Mouse (Mus musculus) midbrain, embryonic 13.5 days (tissue): ENCODE measurements around the gene Crybg3. TPM values are rescaled to one million over a fixed set of nuclear protein-coding genes. Genes with fewer than 3 reads are reported as not detected.

Experiments used
- ATAC-seq: fragments of 200-750 bp; cut with Nextera tagmentation; 2 replicates; pipeline ENCODE4 v1.8.0; 2017; ENCODE audit warnings: mild to moderate bottlenecking, moderate TSS enrichment, moderate library complexity
- H3K27ac ChIP-seq: fragments of 300-500 bp; sonication (generic); 2 replicates; pipeline ENCODE4 v1.5.1; 2015; ENCODE audit warnings: inconsistent platforms, mild to moderate bottlenecking, moderate library complexity
- H3K27me3 ChIP-seq: fragments of 300-500 bp; sonication (generic); 2 replicates; pipeline ENCODE4 v1.6.1; 2015; ENCODE audit warnings: mild to moderate bottlenecking, inconsistent platforms
- H3K36me3 ChIP-seq: fragments of 300-500 bp; sonication (generic); 2 replicates; pipeline ENCODE4 v1.6.1; 2015; ENCODE audit warnings: mild to moderate bottlenecking, inconsistent platforms
- H3K4me1 ChIP-seq: fragments of 300-500 bp; sonication (generic); replicated peaks from 2 replicates; pipeline ENCODE4 v1.6.1; 2015; ENCODE audit warnings: inconsistent platforms
- H3K4me2 ChIP-seq: fragments of 300-500 bp; sonication (generic); replicated peaks from 2 replicates; pipeline ENCODE4 v1.6.1; 2015; ENCODE audit warnings: moderate library complexity, mild to moderate bottlenecking, inconsistent platforms
- H3K4me3 ChIP-seq: fragments of 300-500 bp; sonication (generic); replicated peaks from 2 replicates; pipeline ENCODE4 v1.5.1; 2015; ENCODE audit warnings: mild to moderate bottlenecking, inconsistent platforms
- H3K9ac ChIP-seq: fragments of 300-500 bp; sonication (generic); replicated peaks from 2 replicates; pipeline ENCODE4 v1.6.1; 2015; ENCODE audit warnings: mild to moderate bottlenecking, inconsistent platforms
- H3K9me3 ChIP-seq: fragments of 300-500 bp; sonication (generic); 2 replicates; pipeline ENCODE4 v1.6.1; 2016; ENCODE audit warnings: mild to moderate bottlenecking, inconsistent platforms
- WGBS: fragments of 180-500 bp; shearing (Covaris S2); methylation state at CpG from one replicate; pipeline ENCODE4 v1.1.7; 2015; 5-methylcytosine and 5-hydroxymethylcytosine counted together
- polyA plus RNA-seq: library from polyadenylated mRNA; unstranded; fragments of >200 nt; fragmentation: Nextera tagmentation; extraction: Ambion mirVana; gene quantifications from 2 replicates; pipeline ENCODE4 v1.2.1, GENCODE M21; 2015

Crybg3 gene
- polyA plus RNA-seq, 1 experiment from 2014 or later: 2.1 TPM

DNA sequence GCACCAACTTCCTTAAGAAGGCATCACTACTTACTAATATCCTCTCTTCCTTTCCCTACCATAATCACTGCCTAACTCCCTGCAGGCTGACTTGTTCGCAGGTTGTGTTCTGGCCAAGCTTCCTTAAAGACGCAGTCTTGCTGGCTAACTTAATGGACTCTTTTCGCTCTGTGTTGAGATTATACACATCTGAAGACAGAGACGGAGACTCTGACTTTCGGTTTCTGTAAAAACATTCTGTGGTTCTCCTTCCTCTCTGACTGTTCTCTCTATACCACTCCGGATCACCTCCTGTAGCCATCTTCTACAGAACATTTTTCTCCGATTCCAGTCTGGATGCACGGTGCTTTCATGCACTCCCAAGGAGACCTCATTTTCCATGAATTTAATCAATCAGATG lies 30.0 kb downstream of the Crybg3 start:
- Histone ChIP-seq H3K27ac (no peak overlapping the region), H3K36me3 (no peaks in the 10 kb centered on the region), H3K9ac (no peak overlapping the region), H3K9me3 (no peaks in the 10 kb centered on the region), H3K27me3 (no peaks in the 10 kb centered on the region), H3K4me1 (no peaks in the 10 kb centered on the region), H3K4me3 (no peak overlapping the region), H3K4me2 (no peak overlapping the region)
- WGBS: 95% methylated on average over 8 of the region's 8 CpGs
- ATAC-seq: no peak

DNA sequence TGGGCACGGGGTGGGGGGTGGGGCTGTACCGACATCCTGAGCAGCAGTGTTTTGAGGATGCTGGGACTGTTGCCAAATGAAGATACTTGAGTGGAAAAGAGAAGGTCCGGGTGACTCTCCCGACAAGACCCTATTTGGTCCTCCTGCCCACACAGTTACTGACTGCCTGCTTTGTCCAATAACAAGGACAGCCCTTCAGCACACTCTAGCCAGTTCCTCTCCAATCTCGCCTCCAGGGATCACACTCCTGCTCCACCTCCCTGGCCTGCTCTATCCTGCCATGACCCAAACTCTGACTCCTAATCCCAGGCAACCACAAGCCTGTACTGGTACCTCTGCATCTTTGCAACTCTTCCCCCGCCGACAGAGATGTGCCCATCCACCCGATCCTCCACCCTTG lies 30.9 kb downstream of the Crybg3 start:
- H3K4me3 ChIP-seq: no peak overlapping the region
- no peaks in the 10 kb centered on the region for H3K9me3 ChIP-seq
- H3K4me1 ChIP-seq: no peaks in the 10 kb centered on the region
- H3K27me3 ChIP-seq: no peaks in the 10 kb centered on the region
- H3K36me3 ChIP-seq: no peaks in the 10 kb centered on the region
- no peak overlapping the region for H3K4me2 ChIP-seq
- no peak for ATAC-seq
- no peak overlapping the region for H3K27ac ChIP-seq
- 81% methylated on average over 8 of the region's 8 CpGs for WGBS
- H3K9ac ChIP-seq: no peak overlapping the region

DNA sequence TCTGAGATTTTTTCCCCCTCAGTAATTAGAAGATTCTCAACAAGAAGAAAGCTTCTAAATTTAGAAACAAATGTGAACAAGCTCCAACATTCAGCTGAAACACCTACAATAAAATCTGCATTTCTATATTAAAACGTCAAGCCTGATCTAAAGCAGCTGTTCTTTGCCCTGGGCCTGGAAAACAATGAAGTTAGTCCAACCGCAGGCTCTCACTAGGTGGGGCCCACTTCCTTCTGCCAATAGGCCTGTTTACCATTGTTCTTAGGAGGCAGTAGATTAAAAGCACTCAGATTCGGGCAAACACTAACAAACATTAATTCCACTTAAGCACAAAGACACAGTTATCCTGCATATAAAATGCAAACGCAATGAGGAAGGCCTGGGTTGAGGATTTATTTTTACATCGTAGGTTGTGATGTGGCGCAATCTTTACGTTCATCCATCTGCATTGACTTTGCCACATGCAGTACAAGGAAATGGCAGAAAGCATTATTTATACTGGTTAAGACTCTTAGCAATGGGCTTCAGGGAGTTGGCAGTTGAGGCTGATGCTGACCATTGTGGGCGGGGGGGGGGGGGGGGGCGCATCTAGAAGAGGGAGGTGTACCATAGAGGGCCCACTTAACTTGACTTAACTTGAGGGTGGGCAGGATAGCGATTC lies 32.9 kb downstream of the Crybg3 start:
- Histone ChIP-seq H3K4me1 (no peaks in the 10 kb centered on the region), H3K27me3 (no peaks in the 10 kb centered on the region), H3K36me3 (no peaks in the 10 kb centered on the region), H3K4me3 (no peak overlapping the region), H3K9me3 (no peaks in the 10 kb centered on the region), H3K27ac (no peak overlapping the region), H3K4me2 (no peak overlapping the region), H3K9ac (no peak overlapping the region)
- ATAC-seq: no peak
- WGBS: 56% methylated on average over 9 of the region's 10 CpGs

- no peak overlapping the region for H3K27ac ChIP-seq
- H3K36me3 ChIP-seq: no peaks in the 10 kb centered on the region
- H3K27me3 ChIP-seq: no peaks in the 10 kb centered on the region
- ATAC-seq: no peak
- no peaks in the 10 kb centered on the region for H3K4me1 ChIP-seq
- no peaks in the 10 kb centered on the region for H3K9me3 ChIP-seq
- WGBS: 96% methylated on average over 4 of the region's 4 CpGs
- H3K9ac ChIP-seq: no peak overlapping the region
- no peak overlapping the region for H3K4me2 ChIP-seq
- H3K4me3 ChIP-seq: no peak overlapping the region
Measured at GRCm38 (mm10) chr16:59566437-59566836, 34.3 kb downstream of the Crybg3 start.

DNA sequence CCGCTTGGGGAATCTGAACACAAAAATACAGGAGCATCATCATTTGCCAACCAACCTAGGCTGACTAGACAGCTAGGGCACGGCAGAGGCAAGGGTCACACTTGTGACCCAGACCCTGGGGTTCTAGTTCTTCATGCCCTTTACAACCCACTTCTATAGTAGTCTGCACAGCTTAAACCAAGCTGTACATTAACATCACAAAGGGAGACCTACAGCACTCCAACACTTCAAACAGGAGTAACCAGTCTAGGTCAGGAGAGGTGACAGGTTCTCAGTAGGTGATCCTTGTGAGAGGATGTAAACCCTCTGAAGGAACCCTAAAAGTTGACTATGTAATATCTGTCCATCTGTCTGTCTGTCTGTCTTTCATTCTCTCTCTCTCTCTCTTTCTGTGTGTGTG lies 35.1 kb downstream of the Crybg3 start:
- 64% methylated on average over 2 of the region's 2 CpGs for WGBS
- Histone ChIP-seq H3K4me2 (no peak overlapping the region), H3K36me3 (no peaks in the 10 kb centered on the region), H3K4me3 (no peak overlapping the region), H3K4me1 (no peaks in the 10 kb centered on the region), H3K9ac (no peak overlapping the region), H3K27me3 (no peaks in the 10 kb centered on the region), H3K27ac (no peak overlapping the region), H3K9me3 (no peaks in the 10 kb centered on the region)
- no peak for ATAC-seq

DNA sequence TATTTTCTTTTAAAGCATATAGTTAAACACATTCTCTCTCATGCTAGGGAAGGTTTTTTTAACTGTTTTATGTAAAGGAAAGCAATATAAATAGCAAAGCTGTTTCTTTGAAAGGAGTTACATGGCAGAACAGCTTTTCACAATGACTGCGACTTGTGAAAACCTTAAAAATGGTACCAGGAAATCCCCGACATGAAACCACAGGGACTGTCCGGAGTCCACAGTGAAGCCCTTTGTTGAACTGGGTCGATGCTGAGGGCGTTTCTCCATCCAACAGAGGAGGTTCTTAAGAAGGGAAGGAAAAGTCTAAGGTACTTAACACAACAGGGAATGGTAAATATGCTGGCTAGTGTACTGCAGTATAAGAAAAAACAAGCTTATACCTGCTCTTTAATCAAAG lies 36.8 kb downstream of the Crybg3 start:
- H3K4me3 ChIP-seq: no peak overlapping the region
- no peak overlapping the region for H3K4me2 ChIP-seq
- ATAC-seq: no peak
- 84% methylated on average over 5 of the region's 5 CpGs for WGBS
- no peak overlapping the region for H3K27ac ChIP-seq
- no peaks in the 10 kb centered on the region for H3K36me3 ChIP-seq
- H3K9me3 ChIP-seq: no peaks in the 10 kb centered on the region
- no peaks in the 10 kb centered on the region for H3K27me3 ChIP-seq
- no peaks in the 10 kb centered on the region for H3K4me1 ChIP-seq
- H3K9ac ChIP-seq: no peak overlapping the region

- Histone ChIP-seq H3K4me3 (no peak overlapping the region), H3K4me1 (no peaks in the 10 kb centered on the region), H3K9me3 (no peaks in the 10 kb centered on the region), H3K36me3 (no peaks in the 10 kb centered on the region), H3K9ac (no peak overlapping the region), H3K27me3 (no peaks in the 10 kb centered on the region), H3K27ac (no peak overlapping the region), H3K4me2 (no peak overlapping the region)
- ATAC-seq: no peak
- 90% methylated on average over 22 of the region's 22 CpGs for WGBS
Measured at GRCm38 (mm10) chr16:59559300-59560200, 41.2 kb downstream of the Crybg3 start.

DNA sequence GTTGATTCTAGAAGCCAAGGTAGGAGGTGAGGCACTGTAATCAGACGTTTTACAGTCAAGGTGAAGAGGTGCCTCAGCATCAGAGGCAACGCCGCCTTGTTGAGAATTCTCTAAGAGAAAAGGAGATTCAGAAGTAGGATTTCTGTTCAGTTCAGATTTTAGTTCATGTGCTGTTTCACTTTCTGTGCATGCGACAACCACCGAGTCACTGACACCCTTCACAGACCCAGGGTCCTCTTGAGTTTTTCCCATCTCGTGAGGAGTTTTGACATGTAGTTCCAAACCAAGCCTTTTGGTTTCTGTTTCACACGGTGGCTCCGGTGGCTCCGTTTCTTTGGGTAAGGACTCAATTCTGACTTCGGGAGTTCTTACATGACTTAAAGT lies 41.9 kb downstream of the Crybg3 start:
- no peak overlapping the region for H3K27ac ChIP-seq
- WGBS: 94% methylated on average over 10 of the region's 10 CpGs
- no peaks in the 10 kb centered on the region for H3K9me3 ChIP-seq
- H3K4me2 ChIP-seq: no peak overlapping the region
- no peak overlapping the region for H3K4me3 ChIP-seq
- no peaks in the 10 kb centered on the region for H3K4me1 ChIP-seq
- no peaks in the 10 kb centered on the region for H3K36me3 ChIP-seq
- no peak overlapping the region for H3K9ac ChIP-seq
- H3K27me3 ChIP-seq: no peaks in the 10 kb centered on the region
- no peak for ATAC-seq

DNA sequence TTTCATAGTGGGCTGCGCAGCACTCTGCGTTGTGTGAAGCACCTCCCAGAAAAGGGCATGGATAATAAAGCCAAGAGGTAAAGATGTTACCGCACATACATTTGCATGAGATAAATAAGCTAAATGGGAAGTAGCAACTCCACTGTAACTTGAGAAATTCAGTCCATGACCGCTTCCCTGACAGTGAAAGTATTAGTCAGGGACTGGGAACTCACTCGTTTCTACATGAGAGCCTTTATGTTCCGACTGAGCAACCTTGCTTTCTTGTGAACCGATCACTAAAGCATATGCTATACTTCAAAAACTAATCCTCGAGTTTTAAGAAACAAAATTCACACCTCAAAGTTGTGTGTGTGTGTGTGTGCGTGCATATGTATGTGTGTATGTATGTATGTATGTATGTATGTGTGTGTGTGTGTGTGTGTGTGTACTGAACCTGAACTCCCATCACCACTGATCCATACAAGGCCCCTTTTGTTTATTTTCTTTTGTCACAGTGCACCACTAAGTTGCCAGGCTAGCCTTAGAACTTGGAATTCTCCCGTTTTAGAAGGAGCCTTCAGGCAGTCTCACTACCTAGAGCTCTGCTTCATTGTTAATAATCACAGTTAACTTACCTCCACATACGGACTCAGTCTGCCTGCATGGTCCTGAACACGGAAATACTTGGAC lies 47.2 kb downstream of the Crybg3 start:
- Histone ChIP-seq H3K27me3 (no peaks in the 10 kb centered on the region), H3K36me3 (no peaks in the 10 kb centered on the region), H3K4me2 (no peak overlapping the region), H3K9me3 (no peaks in the 10 kb centered on the region), H3K4me3 (no peak overlapping the region), H3K9ac (no peak overlapping the region), H3K4me1 (peaks cover 2% of the 10 kb centered on the region), H3K27ac (no peak overlapping the region)
- WGBS: 86% methylated on average over 12 of the region's 12 CpGs
- no peak for ATAC-seq

DNA sequence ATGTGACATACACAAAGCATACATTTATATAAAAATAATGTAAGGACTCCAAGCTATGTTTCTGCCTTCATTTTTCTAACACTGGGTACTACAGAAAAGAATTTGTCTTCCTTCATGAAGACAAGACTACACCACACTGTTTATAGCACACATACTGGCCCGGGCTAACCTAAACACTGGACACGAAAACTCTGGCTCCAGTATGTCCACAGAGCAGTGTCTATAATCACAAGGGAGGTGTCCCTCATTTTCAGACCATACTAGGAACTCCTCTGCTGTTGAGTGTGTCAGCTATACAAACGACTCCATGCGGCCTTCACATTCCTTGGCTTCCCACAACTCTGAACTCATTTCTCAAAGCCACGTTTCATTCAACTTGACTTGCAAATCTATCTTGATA lies 49.3 kb downstream of the Crybg3 start:
- H3K4me3 ChIP-seq: no peak overlapping the region
- H3K27me3 ChIP-seq: no peaks in the 10 kb centered on the region
- H3K9ac ChIP-seq: no peak overlapping the region
- no peak overlapping the region for H3K27ac ChIP-seq
- no peak overlapping the region for H3K4me2 ChIP-seq
- no peaks in the 10 kb centered on the region for H3K9me3 ChIP-seq
- peaks cover 19% of the 10 kb centered on the region for H3K4me1 ChIP-seq
- no peaks in the 10 kb centered on the region for H3K36me3 ChIP-seq
- ATAC-seq: no peak
- WGBS: 87% methylated on average over 5 of the region's 5 CpGs

DNA sequence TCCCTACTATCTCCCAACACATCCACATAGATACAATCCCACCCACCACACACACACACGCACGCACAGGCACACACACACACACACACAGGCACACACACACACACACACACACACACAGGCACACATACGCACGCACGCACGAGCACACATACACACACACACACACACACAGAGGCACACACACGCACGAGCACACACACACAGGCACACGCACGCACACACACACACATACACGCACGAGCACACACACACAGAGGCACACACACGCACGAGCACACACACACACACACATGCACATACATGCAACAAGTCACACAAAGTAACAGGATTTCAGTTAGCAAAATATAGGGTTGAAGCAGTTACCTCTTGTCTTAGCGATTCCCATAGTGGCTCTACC lies 51.1 kb downstream of the Crybg3 start:
- peaks cover 19% of the 10 kb centered on the region for H3K4me1 ChIP-seq
- 81% methylated on average over 15 of the region's 15 CpGs for WGBS
- no peak overlapping the region for H3K4me3 ChIP-seq
- H3K36me3 ChIP-seq: no peaks in the 10 kb centered on the region
- no peak overlapping the region for H3K4me2 ChIP-seq
- H3K27ac ChIP-seq: no peak overlapping the region
- no peaks in the 10 kb centered on the region for H3K27me3 ChIP-seq
- peak; percentile 76 for ATAC-seq
- no peaks in the 10 kb centered on the region for H3K9me3 ChIP-seq
- H3K9ac ChIP-seq: no peak overlapping the region

- WGBS: 86% methylated on average over 4 of the region's 4 CpGs
- ATAC-seq: peak; percentile 70
- Histone ChIP-seq H3K9me3 (no peaks in the 10 kb centered on the region), H3K4me3 (no peak overlapping the region), H3K4me2 (no peak overlapping the region), H3K9ac (no peak overlapping the region), H3K36me3 (no peaks in the 10 kb centered on the region), H3K27me3 (no peaks in the 10 kb centered on the region), H3K4me1 (peaks cover 19% of the 10 kb centered on the region), H3K27ac (no peak overlapping the region; the same call in 1 of the 2 replicates)
Measured at GRCm38 (mm10) chr16:59548582-59548947, 52.2 kb downstream of the Crybg3 start.
